Mouse (Mus musculus) MEL (cell line): ENCODE data around the gene Slco3a1. TPM values are rescaled to one million over a fixed set of nuclear protein-coding genes. Genes with fewer than 3 reads are reported as not detected.

ENCODE experiments used
- DNase-seq: peaks from one replicate; pipeline ENCODE4 v3.0.0; 2011; ENCODE audit warnings: low read depth, low spot score
- H3K27ac ChIP-seq: 2 replicates; pipeline ENCODE4 v1.5.1; 2012; ENCODE audit warnings: low read depth, mild to moderate bottlenecking, control low read depth, low read length, moderate library complexity; ENCODE audit not compliant: control insufficient read depth
- H3K27me3 ChIP-seq, 2 experiments: fragments of 150-350 bp in 1 of 2; sonication (generic) in 1 of 2; 2 replicates each; pipeline ENCODE4 v1.6.1; 2012; ENCODE audit warnings: low read length in 2 of 2, mild to moderate bottlenecking in 2 of 2, improper control_type of control experiment in 1 of 2, moderate library complexity in 1 of 2; ENCODE audit not compliant: insufficient read depth in 2 of 2, control insufficient read depth in 1 of 2
- H3K36me3 ChIP-seq, 2 experiments: 2 replicates each; pipeline ENCODE4 v1.6.1; 2012 to 2014; ENCODE audit warnings: low read length in 2 of 2, improper control_type of control experiment in 1 of 2, inconsistent platforms in 1 of 2, mild to moderate bottlenecking in 1 of 2; ENCODE audit not compliant: insufficient read depth in 2 of 2, control insufficient read depth in 1 of 2
- H3K4me1 ChIP-seq, 2 experiments: fragments of 150-350 bp in 1 of 2; sonication (generic) in 1 of 2; 2 replicates each; pipeline ENCODE4 v1.6.1; 2012; ENCODE audit warnings: low read length in 2 of 2, improper control_type of control experiment in 1 of 2, mild to moderate bottlenecking in 1 of 2; ENCODE audit not compliant: insufficient read depth in 2 of 2, control insufficient read depth in 1 of 2
- H3K4me3 ChIP-seq, 2 experiments: fragments of 150-350 bp in 1 of 2; sonication (generic) in 1 of 2; 2 replicates each; pipeline ENCODE4 v1.5.1; 2012; ENCODE audit warnings: low read depth in 2 of 2, low read length in 2 of 2, mild to moderate bottlenecking in 2 of 2, moderate library complexity in 2 of 2, control low read depth in 1 of 2, improper control_type of control experiment in 1 of 2; ENCODE audit not compliant: control insufficient read depth in 1 of 2, insufficient read depth in 1 of 2
- H3K79me2 ChIP-seq: 2 replicates; pipeline ENCODE4 v1.6.1; 2012; ENCODE audit warnings: mild to moderate bottlenecking, low read length, moderate library complexity; ENCODE audit not compliant: control insufficient read depth, poor library complexity, insufficient read depth
- H3K9ac ChIP-seq: 2 replicates; pipeline ENCODE4 v1.6.1; 2012; ENCODE audit warnings: low read depth, mild to moderate bottlenecking, control low read depth, low read length, moderate library complexity; ENCODE audit not compliant: control insufficient read depth, poor library complexity, severe bottlenecking
- H3K9me3 ChIP-seq: fragments of 150-350 bp; sonication (generic); replicated peaks from 2 replicates; pipeline ENCODE4 v1.6.1; 2012; ENCODE audit warnings: mild to moderate bottlenecking, low read length, improper control_type of control experiment, moderate library complexity; ENCODE audit not compliant: insufficient read depth
- BHLHE40 ChIP-seq: IDR thresholded peaks from 2 replicates; pipeline ENCODE4 v1.6.1; 2012; ENCODE audit warnings: low read depth, mild to moderate bottlenecking, inconsistent platforms, low read length, improper control_type of control experiment, borderline replicate concordance
- CHD1 ChIP-seq: IDR thresholded peaks from 2 replicates; pipeline ENCODE4 v1.6.1; 2012; ENCODE audit warnings: low read depth, mild to moderate bottlenecking, inconsistent platforms, low read length, improper control_type of control experiment
- CHD2 ChIP-seq: IDR thresholded peaks from 2 replicates; pipeline ENCODE4 v1.6.1; 2011; ENCODE audit warnings: low read length, improper control_type of control experiment
- CTCF ChIP-seq, 3 experiments: IDR thresholded peaks in 2 of 3; conservative IDR thresholded peaks in 1 of 3; 2 replicates each; pipeline ENCODE4 v1.5.1; 2011 to 2012; ENCODE audit warnings: low read length in 3 of 3, low read depth in 2 of 3, mild to moderate bottlenecking in 2 of 3, improper control_type of control experiment in 1 of 3, inconsistent platforms in 1 of 3, mixed read lengths in 1 of 3, moderate library complexity in 1 of 3; ENCODE audit not compliant: control insufficient read depth in 1 of 3, insufficient read depth in 1 of 3, poor library complexity in 1 of 3, severe bottlenecking in 1 of 3
- E2F4 ChIP-seq: IDR thresholded peaks from 2 replicates; pipeline ENCODE4 v1.6.1; 2011; ENCODE audit warnings: low read depth, low read length, improper control_type of control experiment, borderline replicate concordance
- ELF1 ChIP-seq: IDR thresholded peaks from 2 replicates; pipeline ENCODE4 v1.6.1; 2014; ENCODE audit warnings: low read depth, mild to moderate bottlenecking, inconsistent platforms, low read length, improper control_type of control experiment, moderate library complexity
- EP300 ChIP-seq, 2 experiments: IDR thresholded peaks; 2 replicates each; pipeline ENCODE4 v1.6.1; 2011; ENCODE audit warnings: improper control_type of control experiment in 2 of 2, low read length in 2 of 2, low read depth in 1 of 2, mild to moderate bottlenecking in 1 of 2
- GABPA ChIP-seq: IDR thresholded peaks from 2 replicates; pipeline ENCODE4 v1.6.1; 2012; ENCODE audit warnings: low read depth, mild to moderate bottlenecking, inconsistent platforms, low read length, improper control_type of control experiment, moderate library complexity
- GATA1 ChIP-seq: IDR thresholded peaks from 2 replicates; pipeline ENCODE4 v1.6.1; 2011; ENCODE audit warnings: low read depth, low read length, improper control_type of control experiment
- HCFC1 ChIP-seq: IDR thresholded peaks from 2 replicates; pipeline ENCODE4 v1.6.1; 2012; ENCODE audit warnings: low read depth, mild to moderate bottlenecking, inconsistent platforms, low read length, improper control_type of control experiment, moderate library complexity
- KAT2A ChIP-seq: conservative IDR thresholded peaks from 2 replicates; pipeline ENCODE4 v1.6.1; 2012; ENCODE audit warnings: low read depth, low read length, improper control_type of control experiment, inconsistent platforms
- MAFK ChIP-seq: IDR thresholded peaks from 2 replicates; pipeline ENCODE4 v1.6.1; 2011; ENCODE audit warnings: low read depth, mild to moderate bottlenecking, low read length, improper control_type of control experiment, borderline replicate concordance
- MAX ChIP-seq: IDR thresholded peaks from 2 replicates; pipeline ENCODE4 v1.6.1; 2011; ENCODE audit warnings: low read length, improper control_type of control experiment
- MAZ ChIP-seq: IDR thresholded peaks from 2 replicates; pipeline ENCODE4 v1.6.1; 2012; ENCODE audit warnings: low read depth, mild to moderate bottlenecking, inconsistent platforms, low read length, improper control_type of control experiment
- MEF2A ChIP-seq: IDR thresholded peaks from 2 replicates; pipeline ENCODE4 v1.6.1; 2014; ENCODE audit warnings: low read depth, mild to moderate bottlenecking, inconsistent platforms, low read length, improper control_type of control experiment; ENCODE audit not compliant: poor library complexity, insufficient replicate concordance, severe bottlenecking; ENCODE audit errors: extremely low read depth
- MXI1 ChIP-seq: IDR thresholded peaks from 2 replicates; pipeline ENCODE4 v1.6.1; 2011; ENCODE audit warnings: mild to moderate bottlenecking, low read depth, low read length, improper control_type of control experiment
- NELFE ChIP-seq: IDR thresholded peaks from 2 replicates; pipeline ENCODE4 v1.6.1; 2011; ENCODE audit warnings: low read depth, low read length, improper control_type of control experiment
- NRF1 ChIP-seq: IDR thresholded peaks from 2 replicates; pipeline ENCODE4 v1.6.1; 2014; ENCODE audit warnings: low read depth, mild to moderate bottlenecking, inconsistent platforms, low read length, improper control_type of control experiment, moderate library complexity; ENCODE audit not compliant: poor library complexity, insufficient read depth, severe bottlenecking
- POLR2AphosphoS5 ChIP-seq: IDR thresholded peaks from 2 replicates; pipeline ENCODE4 v1.6.1; 2012; ENCODE audit warnings: low read depth, borderline replicate concordance, mild to moderate bottlenecking, inconsistent platforms, low read length, moderate library complexity, mixed read lengths
- RAD21 ChIP-seq: IDR thresholded peaks from 2 replicates; pipeline ENCODE4 v1.6.1; 2011; ENCODE audit warnings: mild to moderate bottlenecking, low read depth, low read length, improper control_type of control experiment
- SIN3A ChIP-seq: IDR thresholded peaks from 2 replicates; pipeline ENCODE4 v1.6.1; 2012; ENCODE audit warnings: low read length, improper control_type of control experiment, inconsistent platforms
- TBP ChIP-seq: IDR thresholded peaks from 2 replicates; pipeline ENCODE4 v1.8.0; 2011; ENCODE audit warnings: low read depth, low read length, improper control_type of control experiment
- ZC3H11A ChIP-seq: IDR thresholded peaks from 2 replicates; pipeline ENCODE4 v1.6.1; 2012; ENCODE audit warnings: low read depth, mild to moderate bottlenecking, inconsistent platforms, low read length, improper control_type of control experiment
- ZMIZ1 ChIP-seq: IDR thresholded peaks from 2 replicates; pipeline ENCODE4 v1.6.1; 2012; ENCODE audit warnings: low read depth, mild to moderate bottlenecking, inconsistent platforms, low read length, improper control_type of control experiment, moderate library complexity
- polyA plus RNA-seq, 2 experiments: library from polyadenylated mRNA; stranded (reverse) in 1 of 2; unstranded in 1 of 2; fragments of >175 nt in 1 of 2; fragments of >200 nt in 1 of 2; gene quantifications; 2 replicates each; pipeline versions ENCODE4 v1.2.1 to v1.2.4; 2012; ENCODE audit warnings: low replicate concordance in 2 of 2, low read depth in 1 of 2; ENCODE audit not compliant: insufficient read length in 2 of 2, insufficient read depth in 1 of 2, missing spikeins in 1 of 2
- total RNA-seq: library from RNA; depleted of rRNA; stranded (reverse); fragments of 300-350 nt; gene quantifications from 2 replicates; pipeline ENCODE4 v1.2.3, GENCODE M21; 2012

The Slco3a1 gene
- total and polyA plus RNA-seq, 3 experiments, result 17.6 to 20.9 TPM; not detected in 1

- Histone ChIP-seq H3K36me3 (no peaks in the 10 kb centered on the region), H3K9ac (no peak overlapping the region), H3K27me3 (no peaks in the 10 kb centered on the region), H3K4me3 (no peak overlapping the region), H3K9me3 (no peaks in the 10 kb centered on the region), H3K79me2 (no peaks in the 10 kb centered on the region), H3K4me1 (no peaks in the 10 kb centered on the region), H3K27ac (no peak overlapping the region)
- no peak for DNase-seq
- TF ChIP-seq MAFK (no peak), MXI1 (no peak), GATA1 (no peak), CHD2 (no peak), SIN3A (no peak), BHLHE40 (no peak), TBP (no peak), ZC3H11A (no peak), HCFC1 (no peak), GABPA (no peak), CHD1 (no peak), MEF2A (no peak), ELF1 (no peak), NRF1 (no peak), RAD21 (no peak), NELFE (no peak), ZMIZ1 (no peak), E2F4 (no peak)
These were observed 302.5 kb downstream of the Slco3a1 start for GRCm38 (mm10) chr7:74252066-74252465.

DNA sequence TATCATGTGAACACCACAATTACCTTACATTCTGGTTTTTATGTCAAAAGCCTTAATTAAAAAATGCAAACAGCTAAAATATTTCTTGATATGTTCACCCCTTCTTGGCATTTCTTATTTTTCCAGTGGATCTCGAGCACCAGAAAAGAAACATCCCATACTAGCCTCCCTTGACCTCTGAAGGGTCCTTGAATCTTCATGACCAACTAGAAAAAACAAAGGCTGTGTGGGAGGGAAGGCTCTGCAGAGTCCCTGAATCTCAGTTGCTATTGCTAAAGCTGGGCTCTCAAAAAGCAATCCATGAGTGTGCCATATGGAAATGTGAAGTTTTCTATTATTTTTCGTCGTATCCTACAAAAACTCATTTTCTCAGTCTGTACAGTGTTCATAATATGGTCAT, 313.3 kb downstream of the Slco3a1 start:
- TF ChIP-seq SIN3A (no peak), POLR2AphosphoS5 (no peak), EP300 (IDR thresholded peaks at IDR 0.05; ENCODE audit: low read depth in 1 of 2, low read length in 2 of 2) (no peak), MAFK (no peak), RAD21 (no peak), KAT2A (no peak), E2F4 (no peak), MAX (no peak), ELF1 (no peak), ZC3H11A (no peak), CTCF (IDR thresholded peaks at IDR 0.05 in 2 of 3, conservative IDR thresholded peaks at IDR 0.05 in 1 of 3; ENCODE audit: control insufficient read depth in 1 of 3, insufficient read depth in 1 of 3, low read depth in 2 of 3, low read length in 3 of 3, poor library complexity in 1 of 3, severe bottlenecking in 1 of 3) (no peak), MAZ (no peak)
- Histone ChIP-seq H3K4me1 (no peaks in the 10 kb centered on the region), H3K4me3 (no peak overlapping the region), H3K36me3 (no peaks in the 10 kb centered on the region), H3K27ac (no peak overlapping the region), H3K9ac (no peak overlapping the region), H3K9me3 (no peaks in the 10 kb centered on the region), H3K27me3 (no peaks in the 10 kb centered on the region; a peak in 1 of 4 replicates), H3K79me2 (no peaks in the 10 kb centered on the region)
- no peak for DNase-seq
